Mouse (Mus musculus) heart, embryonic 14.5 days (tissue): Measurements from ENCODE around the gene Moxd1. TPM values are rescaled to one million over a fixed set of nuclear protein-coding genes. Genes with fewer than 3 reads are reported as not detected.

ENCODE experiments used
- ATAC-seq: fragments of 200-750 bp; cut with Nextera tagmentation; 2 replicates; pipeline ENCODE4 v1.8.0; 2017; ENCODE audit warnings: low read depth, moderate TSS enrichment; ENCODE audit not compliant: insufficient number of reproducible peaks, insufficient read depth, low FRiP score
- H3K27ac ChIP-seq, 2 experiments: fragments of 200-500 bp in 1 of 2; fragments of 300-500 bp in 1 of 2; sonication (generic) in 1 of 2; replicated peaks in 1 of 2; 2 replicates each; pipeline ENCODE4 v1.5.1; 2012 to 2014; ENCODE audit warnings: low read depth in 2 of 2, low read length in 2 of 2, control low read depth in 1 of 2, mild to moderate bottlenecking in 1 of 2, mixed read lengths in 1 of 2; ENCODE audit not compliant: control insufficient read depth in 1 of 2, insufficient read depth in 1 of 2
- H3K27me3 ChIP-seq: fragments of 300-500 bp; sonication (generic); 2 replicates; pipeline ENCODE4 v1.6.1; 2014; ENCODE audit warnings: mild to moderate bottlenecking, low read length, control low read depth; ENCODE audit not compliant: control insufficient read depth, insufficient read depth
- H3K36me3 ChIP-seq: fragments of 300-500 bp; sonication (generic); 2 replicates; pipeline ENCODE4 v1.6.1; 2014; ENCODE audit warnings: mild to moderate bottlenecking, control low read depth, low read length, mixed read lengths; ENCODE audit not compliant: control insufficient read depth, insufficient read depth
- H3K4me1 ChIP-seq, 2 experiments: fragments of 200-500 bp in 1 of 2; fragments of 300-500 bp in 1 of 2; sonication (generic) in 1 of 2; 2 replicates each; pipeline ENCODE4 v1.6.1; 2012 to 2014; ENCODE audit warnings: low read length in 2 of 2, control low read depth in 1 of 2, mixed read lengths in 1 of 2; ENCODE audit not compliant: control insufficient read depth in 2 of 2, insufficient read depth in 2 of 2
- H3K4me2 ChIP-seq: fragments of 300-500 bp; sonication (generic); 2 replicates; pipeline ENCODE4 v1.6.1; 2014; ENCODE audit warnings: mild to moderate bottlenecking, low read length
- H3K4me3 ChIP-seq, 2 experiments: fragments of 200-500 bp in 1 of 2; fragments of 300-500 bp in 1 of 2; sonication (generic) in 1 of 2; 2 replicates each; pipeline ENCODE4 v1.5.1; 2012 to 2014; ENCODE audit warnings: low read length in 2 of 2, mild to moderate bottlenecking in 2 of 2, control low read depth in 1 of 2, low read depth in 1 of 2, moderate library complexity in 1 of 2; ENCODE audit not compliant: control insufficient read depth in 1 of 2, insufficient read depth in 1 of 2
- H3K9ac ChIP-seq: fragments of 300-500 bp; sonication (generic); 2 replicates; pipeline ENCODE4 v1.6.1; 2014; ENCODE audit warnings: mild to moderate bottlenecking, low read length
- H3K9me3 ChIP-seq: fragments of 300-500 bp; sonication (generic); 2 replicates; pipeline ENCODE4 v1.6.1; 2016; ENCODE audit warnings: low read length, control low read depth; ENCODE audit not compliant: control insufficient read depth
- WGBS: fragments of 180-500 bp; shearing (Covaris S2); extraction: QIAGEN DNeasy Blood & Tissue Kit; methylation state at CpG from one replicate; pipeline ENCODE4 v1.1.7; 2014; 5-methylcytosine and 5-hydroxymethylcytosine counted together
- polyA plus RNA-seq: library from polyadenylated mRNA; unstranded; fragments of >200 nt; fragmentation: Nextera tagmentation; extraction: Ambion mirVana; gene quantifications from 2 replicates; pipeline ENCODE4 v1.2.1, GENCODE M21; 2014

Gene Moxd1
- polyA plus RNA-seq, 1 experiment from 2014 or later: 9.1 TPM

- ATAC-seq: no peak
Measured at GRCm38 (mm10) chr10:24217558-24218268, 5.6 kb upstream of the Moxd1 start.

GRCm38 (mm10) chr10:24220931-24221330 is 2.4 kb upstream of the Moxd1 start:
- ATAC-seq: no peak
- WGBS: 60% methylated on average over 5 of the region's 5 CpGs
- H3K27me3 ChIP-seq: peaks cover 36% of the 10 kb centered on the region

More at GRCm38 (mm10) chr10:24217558-24218268, 5.6 kb upstream of the Moxd1 start:
- Histone ChIP-seq H3K4me3 (no peak overlapping the region), H3K9ac (no peak overlapping the region), H3K27ac (no peak overlapping the region; a peak in 1 of 4 replicates), H3K27me3 (peaks cover 8% of the 10 kb centered on the region), H3K4me1 (peaks cover 0 to 2% of the 10 kb centered on the region in 2 experiments; a peak in 2 of 4 replicates), H3K36me3 (no peaks in the 10 kb centered on the region), H3K9me3 (no peaks in the 10 kb centered on the region), H3K4me2 (peak overlapping the region; percentile 21; the same call in 1 of the 2 replicates)
- 18% methylated on average over 6 of the region's 6 CpGs for WGBS

GRCm38 (mm10) chr10:24222911-24223310 is 406 bp upstream of the Moxd1 start:
- H3K4me2 ChIP-seq: peak overlapping the region; percentile 95
- H3K9ac ChIP-seq: peak overlapping the region; percentile 61
- peaks cover 36% of the 10 kb centered on the region for H3K27me3 ChIP-seq
- H3K4me3 ChIP-seq: peak overlapping the region; percentile 51 to 58
- H3K9me3 ChIP-seq: no peaks in the 10 kb centered on the region
- no peak overlapping the region for H3K27ac ChIP-seq
- H3K36me3 ChIP-seq: no peaks in the 10 kb centered on the region
- 22% methylated on average over 6 of the region's 6 CpGs for WGBS
- peaks cover 4 to 12% of the 10 kb centered on the region in 2 experiments for H3K4me1 ChIP-seq
- no peak for ATAC-seq

More at GRCm38 (mm10) chr10:24220931-24221330, 2.4 kb upstream of the Moxd1 start:
- H3K9ac ChIP-seq: no peak overlapping the region
- no peak overlapping the region for H3K4me3 ChIP-seq
- H3K4me2 ChIP-seq: no peak overlapping the region
- peaks cover 6 to 12% of the 10 kb centered on the region in 2 experiments for H3K4me1 ChIP-seq
- H3K36me3 ChIP-seq: no peaks in the 10 kb centered on the region
- no peak overlapping the region for H3K27ac ChIP-seq
- no peaks in the 10 kb centered on the region for H3K9me3 ChIP-seq

- Histone ChIP-seq H3K36me3 (no peaks in the 10 kb centered on the region), H3K4me1 (peaks cover 4 to 12% of the 10 kb centered on the region in 2 experiments; a peak in 3 of 4 replicates), H3K4me2 (0 out of 2 replicates have a peak overlapping the region, but pooled peaks have one; percentile 95), H3K27ac (no peak overlapping the region), H3K4me3 (no peak overlapping the region), H3K27me3 (peaks cover 36% of the 10 kb centered on the region), H3K9ac (no peak overlapping the region), H3K9me3 (no peaks in the 10 kb centered on the region)
- no peak for ATAC-seq
- WGBS: 31% methylated on average over 8 of the region's 8 CpGs
Measured at GRCm38 (mm10) chr10:24224591-24224990, 1.3 kb downstream of the Moxd1 start.

- ATAC-seq: no peak
- peaks cover 1 to 6% of the 10 kb centered on the region in 2 experiments; a peak in 3 of 4 replicates for H3K4me1 ChIP-seq
- no peaks in the 10 kb centered on the region for H3K9me3 ChIP-seq
- no peak overlapping the region for H3K4me2 ChIP-seq
- H3K9ac ChIP-seq: no peak overlapping the region
- H3K27me3 ChIP-seq: peaks cover 19% of the 10 kb centered on the region
- H3K27ac ChIP-seq: no peak overlapping the region
- H3K4me3 ChIP-seq: no peak overlapping the region
- WGBS: 58% methylated on average over 12 of the region's 12 CpGs
- no peaks in the 10 kb centered on the region for H3K36me3 ChIP-seq
Measured at GRCm38 (mm10) chr10:24228318-24229183, 5.2 kb downstream of the Moxd1 start.

GRCm38 (mm10) chr10:24232281-24232680 is 9.0 kb downstream of the Moxd1 start:
- Histone ChIP-seq H3K27ac (no peak overlapping the region), H3K4me3 (no peak overlapping the region), H3K4me1 (no peaks in the 10 kb centered on the region), H3K36me3 (no peaks in the 10 kb centered on the region), H3K9ac (no peak overlapping the region), H3K27me3 (no peaks in the 10 kb centered on the region), H3K9me3 (no peaks in the 10 kb centered on the region), H3K4me2 (no peak overlapping the region)
- WGBS: 77% methylated on average over 4 of the region's 4 CpGs
- ATAC-seq: no peak

- H3K27me3 ChIP-seq: no peaks in the 10 kb centered on the region
- no peak for ATAC-seq
- H3K9ac ChIP-seq: no peak overlapping the region
- no peak overlapping the region for H3K27ac ChIP-seq
- WGBS: 73% methylated on average over 23 of the region's 23 CpGs
- H3K4me2 ChIP-seq: no peak overlapping the region
- no peak overlapping the region for H3K4me3 ChIP-seq
- H3K36me3 ChIP-seq: no peaks in the 10 kb centered on the region
- no peaks in the 10 kb centered on the region for H3K4me1 ChIP-seq
- no peaks in the 10 kb centered on the region for H3K9me3 ChIP-seq
Measured at GRCm38 (mm10) chr10:24235426-24236283, 12.3 kb downstream of the Moxd1 start.
